Mouse (Mus musculus) cerebellum, adult 2 months (tissue): ENCODE data around the gene Hprt.

ENCODE experiments used
- CTCF ChIP-seq: fragments of 200-500 bp; IDR thresholded peaks from 2 replicates; pipeline ENCODE4 v1.5.1; 2011; ENCODE audit warnings: low read depth, mild to moderate bottlenecking, control low read depth, low read length, moderate library complexity, borderline replicate concordance; ENCODE audit not compliant: insufficient read depth
- POLR2A ChIP-seq: fragments of 200-500 bp; IDR thresholded peaks from 2 replicates; pipeline ENCODE4 v1.6.1; 2011; ENCODE audit warnings: low read length, control low read depth, borderline replicate concordance; ENCODE audit not compliant: insufficient read depth

DNA sequence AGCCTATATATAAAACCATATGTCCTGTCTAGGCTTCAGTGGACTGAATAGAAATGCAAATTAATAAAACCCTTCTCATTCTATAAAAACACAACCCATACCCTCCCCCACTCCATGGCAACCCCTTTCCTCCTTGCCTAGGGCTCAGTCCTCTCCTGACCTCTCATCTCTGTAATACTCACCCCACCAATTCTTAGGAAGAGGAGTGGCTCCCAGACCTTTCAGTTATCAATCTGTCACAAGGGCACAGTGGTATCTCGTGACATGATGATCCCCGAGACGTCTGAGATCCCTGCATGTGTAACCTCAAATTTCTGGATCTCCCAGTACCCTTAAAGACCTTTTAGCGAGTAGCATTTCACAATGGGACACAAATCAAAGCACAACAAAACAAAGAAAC is 61.3 kb downstream of the Hprt start:
- TF ChIP-seq CTCF = no peak
- TF ChIP-seq POLR2A = no peak
